Mouse (Mus musculus) heart, adult 2 months (tissue): ENCODE measurements around the gene Olfr630. TPM values are rescaled to one million over a fixed set of nuclear protein-coding genes. Genes with fewer than 3 reads are reported as not detected.
"Not testable (repeated sequence)": the region's sequence is repeated elsewhere in the genome, so short reads cannot be mapped to it uniquely, and the experiment has no call there.

Source experiments
- DNase-seq, 2 experiments: peaks; one replicate each; pipeline ENCODE4 v3.0.0; 2021
- H3K27ac ChIP-seq: fragments of 200-600 bp; 2 replicates; pipeline ENCODE4 v1.8.1; 2022
- H3K27me3 ChIP-seq: fragments of 200-500 bp; 2 replicates; pipeline ENCODE4 v1.6.1; 2012; ENCODE audit warnings: mild to moderate bottlenecking, low read length, inconsistent platforms, mixed read lengths; ENCODE audit not compliant: control insufficient read depth, insufficient read depth
- H3K36me3 ChIP-seq: fragments of 200-500 bp; 2 replicates; pipeline ENCODE4 v1.6.1; 2012; ENCODE audit warnings: low read length, inconsistent platforms; ENCODE audit not compliant: control insufficient read depth, insufficient read depth
- H3K4me1 ChIP-seq: fragments of 200-500 bp; 2 replicates; pipeline ENCODE4 v1.6.1; 2011; ENCODE audit warnings: low read length; ENCODE audit not compliant: control insufficient read depth, insufficient read depth
- H3K4me3 ChIP-seq: fragments of 200-600 bp; 2 replicates; pipeline ENCODE4 v1.8.1; 2022
- H3K79me2 ChIP-seq: fragments of 200-500 bp; replicated peaks from 2 replicates; pipeline ENCODE4 v1.6.1; 2012; ENCODE audit warnings: mild to moderate bottlenecking, inconsistent platforms, low read length, moderate library complexity, mixed read lengths; ENCODE audit not compliant: control insufficient read depth, insufficient read depth
- H3K9ac ChIP-seq: fragments of 200-500 bp; 2 replicates; pipeline ENCODE4 v1.6.1; 2012; ENCODE audit warnings: low read depth, mild to moderate bottlenecking, control low read depth, inconsistent platforms, low read length, mixed read lengths
- CTCF ChIP-seq: fragments of 200-600 bp; IDR thresholded peaks from 2 replicates; pipeline ENCODE4 v1.8.1; 2022; ENCODE audit warnings: antibody characterized with exemption, mild to moderate bottlenecking, moderate library complexity
- EP300 ChIP-seq: fragments of 200-500 bp; IDR thresholded peaks from 2 replicates; pipeline ENCODE4 v1.6.1; 2011; ENCODE audit warnings: low read depth, low read length, control low read depth; ENCODE audit not compliant: insufficient read depth
- POLR2A ChIP-seq: fragments of 200-500 bp; IDR thresholded peaks from 2 replicates; pipeline ENCODE4 v1.6.1; 2011; ENCODE audit warnings: mild to moderate bottlenecking, low read depth, low read length, control low read depth; ENCODE audit not compliant: insufficient read depth
- WGBS: fragments of 180-500 bp; shearing (Covaris S2); methylation state at CpG from one replicate; pipeline ENCODE4 v1.1.7; 2018; 5-methylcytosine and 5-hydroxymethylcytosine counted together
- intact Hi-C: fragments of 180-260 bp; cut with DNase I; formaldehyde crosslinking; loops from one replicate; pipeline ENCODE4 v1.15.1; 2025
- polyA plus RNA-seq: library from polyadenylated mRNA; depleted of rRNA; stranded (reverse); fragments of >200 nt; gene quantifications from 2 replicates; pipeline ENCODE4 v1.2.3, GENCODE M21; 2012
- total RNA-seq, 2 experiments: library from RNA; stranded (reverse); gene quantifications; 2 replicates each; pipeline ENCODE4 v1.2.3; 2021

Gene Olfr630
- total and polyA plus RNA-seq, 3 experiments = not detected

DNA sequence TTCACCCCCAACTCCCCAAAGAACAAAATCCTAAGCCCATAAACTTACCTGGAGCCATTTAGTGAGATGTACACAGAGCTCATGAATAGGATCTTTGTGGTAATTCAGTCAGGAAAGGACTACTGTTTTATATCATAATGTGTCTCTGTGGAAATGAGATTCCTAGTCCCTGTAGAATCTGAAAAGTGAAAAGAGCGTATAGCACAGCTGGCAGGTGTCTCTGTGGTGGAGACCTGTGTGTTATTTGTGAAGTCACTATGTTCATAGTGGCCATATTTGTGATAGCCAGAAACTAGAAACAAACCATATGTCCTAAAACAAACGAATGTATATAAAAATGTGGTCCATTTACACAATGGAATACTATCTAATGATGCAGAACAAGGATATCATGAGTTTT lies 14.4 kb upstream of the Olfr630 start, which contains the start of gene Olfr69:
Olfr69 (minus strand) TSS at position 101 of the 400 bp plus-strand sequence.
- no peak within 1 kb of the TSS for H3K27ac ChIP-seq
- no peak for DNase-seq
- no peak for TF ChIP-seq CTCF
- no peak for TF ChIP-seq EP300
- no peak for TF ChIP-seq POLR2A
- no peaks in the 10 kb centered on the region for H3K36me3 ChIP-seq
- no peak within 1 kb of the TSS for H3K9ac ChIP-seq
- H3K27me3 ChIP-seq = no peaks in the 10 kb centered on the region
- 59% methylated on average over 2 of the region's 2 CpGs for WGBS
- intact Hi-C loops = no loop called here
- H3K4me3 ChIP-seq = no peak within 1 kb of the TSS
- no peaks in the 10 kb centered on the region for H3K79me2 ChIP-seq
- no peaks in the 10 kb centered on the region for H3K4me1 ChIP-seq

DNA sequence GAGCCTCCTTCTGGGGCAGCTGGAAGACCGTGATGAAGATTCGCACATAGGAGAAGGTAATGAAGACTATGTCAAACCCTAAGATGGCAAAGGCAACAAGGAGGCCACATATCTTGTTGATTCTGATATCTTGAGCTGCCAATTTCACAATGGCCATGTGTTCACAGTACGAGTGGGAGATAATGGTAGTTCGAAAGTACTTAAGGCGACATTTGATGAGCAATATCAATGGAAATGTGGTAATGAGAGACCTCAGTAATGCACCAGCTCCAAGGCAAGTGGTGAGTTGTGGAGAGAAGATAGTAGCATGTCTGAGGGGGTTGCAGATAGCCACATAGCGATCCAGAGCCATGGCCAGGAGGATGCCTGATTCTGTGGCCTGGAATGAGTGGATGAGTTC lies 10.6 kb upstream of the Olfr630 start:
- H3K9ac ChIP-seq, H3K4me3 ChIP-seq, H3K27me3 ChIP-seq, DNase-seq, intact Hi-C loops, H3K4me1 ChIP-seq, H3K27ac ChIP-seq, H3K36me3 ChIP-seq, H3K79me2 ChIP-seq: not testable (repeated sequence)
- WGBS = 71% methylated on average over 6 of the region's 6 CpGs

DNA sequence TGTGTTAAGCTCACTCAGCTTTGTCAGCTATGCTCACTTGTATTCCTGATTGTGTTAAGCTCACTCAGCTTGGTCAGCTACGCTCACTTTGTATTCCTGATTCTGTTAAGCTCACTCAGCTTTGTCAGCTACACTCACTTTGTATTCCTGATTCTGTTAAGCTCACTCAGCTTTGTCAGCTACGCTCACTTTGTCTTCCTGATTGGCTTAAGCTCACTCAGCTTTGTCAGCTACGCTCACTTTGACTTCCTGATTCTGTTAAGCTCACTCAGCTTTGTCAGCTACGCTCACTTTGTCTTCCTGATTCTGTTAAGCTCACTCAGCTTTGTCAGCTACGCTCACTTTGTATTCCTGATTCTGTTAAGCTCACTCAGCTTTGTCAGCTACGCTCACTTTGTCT lies 5.1 kb upstream of the Olfr630 start:
- H3K4me1 ChIP-seq, H3K79me2 ChIP-seq, H3K4me3 ChIP-seq, H3K36me3 ChIP-seq, H3K9ac ChIP-seq, intact Hi-C loops, H3K27me3 ChIP-seq, H3K27ac ChIP-seq: not testable (repeated sequence)
- WGBS = 68% methylated on average over 6 of the region's 6 CpGs
- DNase-seq = peak in 1 of 2 experiments; percentile 2

DNA sequence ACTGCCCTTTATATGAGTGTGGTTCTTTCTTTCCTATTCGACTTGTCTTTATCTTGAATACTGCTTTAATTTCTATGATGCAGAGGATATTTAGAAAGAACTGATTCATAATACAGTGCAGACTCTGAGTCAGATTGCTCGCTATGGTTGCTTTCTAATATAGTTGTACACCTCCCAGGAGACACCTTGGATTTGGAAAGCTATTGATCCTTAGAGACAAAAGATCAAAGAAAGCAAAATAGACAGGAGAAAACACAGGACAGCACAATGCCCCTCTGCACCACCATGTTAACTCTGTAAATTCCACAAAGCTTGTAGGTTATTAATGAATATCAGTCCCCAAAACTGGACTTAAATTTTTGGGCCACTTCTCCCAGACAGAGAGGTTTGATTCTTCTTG lies 12.3 kb downstream of the Olfr630 start, which contains the start of gene Olfr629:
Olfr629 (minus strand) TSS at position 101 of the 400 bp plus-strand sequence.
- intact Hi-C loops = no loop called here
- Histone ChIP-seq H3K36me3 (no peaks in the 10 kb centered on the region), H3K27me3 (no peaks in the 10 kb centered on the region), H3K4me1 (no peaks in the 10 kb centered on the region), H3K9ac (no peak within 1 kb of the TSS), H3K79me2 (no peaks in the 10 kb centered on the region), H3K27ac (no peak within 1 kb of the TSS), H3K4me3 (no peak within 1 kb of the TSS)
- TF ChIP-seq EP300 (no peak), CTCF (no peak), POLR2A (no peak)
- no peak for DNase-seq
- WGBS = 63% methylated on average over 2 of the region's 2 CpGs

DNA sequence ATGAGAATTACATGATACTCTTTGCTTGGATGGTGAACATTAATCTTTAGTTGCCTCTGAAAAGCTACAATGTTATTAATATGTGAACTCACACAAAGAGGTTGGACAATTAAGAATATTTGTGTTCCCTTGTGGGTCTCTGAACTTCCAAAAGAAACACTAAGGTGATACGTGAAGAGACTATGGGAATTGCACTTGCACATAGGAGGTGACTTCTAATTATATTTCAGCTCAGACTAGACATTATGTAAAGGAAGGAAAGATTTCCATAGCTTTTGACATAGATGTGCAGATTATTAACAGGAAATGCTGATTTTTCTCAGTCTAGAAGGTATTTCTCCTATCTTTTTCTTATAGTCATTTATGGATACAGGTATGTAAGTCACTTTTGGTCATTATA lies 27.1 kb downstream of the Olfr630 start, which contains the start of gene Olfr628:
Olfr628 (plus strand) TSS at position 301 of the 400 bp plus-strand sequence.
- WGBS = 81% methylated on average over 1 of the region's 1 CpGs
- intact Hi-C loops = no loop called here
- no peak for TF ChIP-seq POLR2A
- TF ChIP-seq CTCF = no peak
- TF ChIP-seq EP300 = no peak

DNA sequence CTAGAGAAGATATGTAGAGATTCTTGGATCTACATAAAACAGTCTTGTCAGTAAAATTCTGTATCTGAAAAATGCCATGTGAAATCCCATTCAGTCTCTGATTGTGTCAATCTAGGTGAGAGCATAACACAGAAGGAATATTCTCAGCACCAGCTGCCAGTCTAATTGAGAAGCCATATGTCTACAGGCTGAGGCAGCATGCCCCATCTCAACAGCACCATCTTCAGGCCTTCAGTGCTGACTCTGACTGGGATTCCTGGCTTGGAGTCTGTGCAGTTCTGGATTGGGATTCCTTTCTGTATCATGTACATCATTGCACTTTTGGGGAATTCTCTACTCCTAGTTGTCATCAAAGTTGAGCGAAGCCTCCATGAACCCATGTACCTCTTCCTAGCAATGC lies 40.7 kb downstream of the Olfr630 start:
- H3K27me3 ChIP-seq, H3K79me2 ChIP-seq, DNase-seq, H3K27ac ChIP-seq, intact Hi-C loops, H3K36me3 ChIP-seq, H3K9ac ChIP-seq, H3K4me3 ChIP-seq, H3K4me1 ChIP-seq: not testable (repeated sequence)
- WGBS = 89% methylated on average over 1 of the region's 1 CpGs

More for the DNA sequence above, 27.1 kb downstream of the Olfr630 start, which contains the start of gene Olfr628:
- H3K27ac ChIP-seq = no peak within 1 kb of the TSS
- DNase-seq = no peak
- H3K27me3 ChIP-seq = no peaks in the 10 kb centered on the region
- no peaks in the 10 kb centered on the region for H3K36me3 ChIP-seq
- H3K4me1 ChIP-seq = no peaks in the 10 kb centered on the region
- H3K9ac ChIP-seq = no peak within 1 kb of the TSS
- no peaks in the 10 kb centered on the region for H3K79me2 ChIP-seq
- no peak within 1 kb of the TSS for H3K4me3 ChIP-seq

DNA sequence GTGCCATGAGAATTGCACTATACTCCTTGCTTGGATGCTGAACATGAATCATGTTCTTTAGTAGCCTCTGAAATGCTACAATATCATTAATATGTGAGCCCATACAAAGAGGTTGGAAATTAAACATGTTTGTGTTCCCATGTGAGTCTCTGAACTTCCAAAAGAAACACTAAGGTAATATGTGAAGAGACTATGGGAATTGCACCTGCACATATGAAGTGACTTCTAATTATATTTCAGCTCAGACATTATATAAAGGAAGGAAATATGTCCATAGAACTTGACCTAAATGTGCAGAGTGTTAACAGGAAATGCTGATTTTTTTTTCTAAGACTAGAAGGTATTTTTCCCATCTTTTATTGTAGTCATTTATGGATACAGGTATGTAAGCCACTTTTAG lies 42.8 kb downstream of the Olfr630 start, which contains the start of gene Olfr243:
Olfr243 (plus strand) TSS at position 301 of the 400 bp plus-strand sequence.
- TF ChIP-seq CTCF (no peak), POLR2A (no peak), EP300 (no peak)

More for the DNA sequence above, 42.8 kb downstream of the Olfr630 start, which contains the start of gene Olfr243:
- Histone ChIP-seq H3K27me3 (no peaks in the 10 kb centered on the region), H3K36me3 (no peaks in the 10 kb centered on the region), H3K27ac (no peak within 1 kb of the TSS), H3K9ac (no peak within 1 kb of the TSS), H3K79me2 (no peaks in the 10 kb centered on the region), H3K4me1 (no peaks in the 10 kb centered on the region), H3K4me3 (no peak within 1 kb of the TSS)
- intact Hi-C loops = no loop called here
- DNase-seq = no peak
